Mouse (Mus musculus) liver, postnatal 0 days (tissue): ENCODE results near the gene Prx. TPM values are rescaled to one million over a fixed set of nuclear protein-coding genes. Genes with fewer than 3 reads are reported as not detected.

Experiments
- ATAC-seq: fragments of 200-750 bp; cut with Nextera tagmentation; 2 replicates; pipeline ENCODE4 v1.8.0; 2017; ENCODE audit warnings: mild to moderate bottlenecking, moderate library complexity
- DNase-seq: peaks from one replicate; pipeline ENCODE4 v3.0.0-alpha.2; 2016
- H3K27ac ChIP-seq: fragments of 300-500 bp; sonication (generic); 2 replicates; pipeline ENCODE4 v1.5.1; 2014; ENCODE audit warnings: antibody characterized with exemption, moderate library complexity, mild to moderate bottlenecking, low read depth
- H3K27me3 ChIP-seq: fragments of 300-500 bp; sonication (generic); 2 replicates; pipeline ENCODE4 v1.6.1; 2014; ENCODE audit warnings: low read length, control low read depth, mixed read lengths; ENCODE audit not compliant: insufficient read depth
- H3K36me3 ChIP-seq: fragments of 300-500 bp; sonication (generic); replicated peaks from 2 replicates; pipeline ENCODE4 v1.6.1; 2014; ENCODE audit warnings: mild to moderate bottlenecking, control low read depth, low read length, moderate library complexity, mixed read lengths; ENCODE audit not compliant: insufficient read depth
- H3K4me1 ChIP-seq: fragments of 300-500 bp; sonication (generic); 2 replicates; pipeline ENCODE4 v1.6.1; 2014; ENCODE audit warnings: antibody characterized with exemption, mild to moderate bottlenecking, control low read depth; ENCODE audit not compliant: insufficient read depth
- H3K4me2 ChIP-seq: fragments of 300-500 bp; sonication (generic); 2 replicates; pipeline ENCODE4 v1.6.1; 2014; ENCODE audit warnings: low read depth, mild to moderate bottlenecking, low read length, moderate library complexity, mixed read lengths
- H3K4me3 ChIP-seq: fragments of 300-500 bp; sonication (generic); 2 replicates; pipeline ENCODE4 v1.5.1; 2014; ENCODE audit warnings: low read depth, low read length
- H3K9ac ChIP-seq: fragments of 300-500 bp; sonication (generic); replicated peaks from 2 replicates; pipeline ENCODE4 v1.6.1; 2014; ENCODE audit warnings: mild to moderate bottlenecking, moderate library complexity
- H3K9me3 ChIP-seq: fragments of 300-500 bp; sonication (generic); 2 replicates; pipeline ENCODE4 v1.6.1; 2016; ENCODE audit warnings: mild to moderate bottlenecking, control low read depth, low read length, mixed read lengths
- CTCF ChIP-seq: sonication (generic); IDR thresholded peaks from 2 replicates; pipeline ENCODE4 v1.5.1; 2016; ENCODE audit warnings: antibody characterized with exemption, low read depth
- EP300 ChIP-seq: IDR thresholded peaks from 2 replicates; pipeline ENCODE4 v1.6.1; 2016; ENCODE audit warnings: antibody characterized with exemption, low read depth, mild to moderate bottlenecking
- WGBS: fragments of 180-500 bp; shearing (Covaris S2); extraction: QIAGEN DNeasy Blood & Tissue Kit; methylation state at CpG from one replicate; pipeline ENCODE4 v1.1.7; 2014; ENCODE audit not compliant: insufficient replicate concordance; 5-methylcytosine and 5-hydroxymethylcytosine counted together
- polyA plus RNA-seq: library from polyadenylated mRNA; unstranded; fragments of >200 nt; fragmentation: Nextera tagmentation; extraction: Ambion mirVana; gene quantifications from 2 replicates; pipeline ENCODE4 v1.2.1, GENCODE M21; 2015

The Prx gene
- 0.25 and 0.28 TPM in 2 replicates for polyA plus RNA-seq

GRCm38 (mm10) chr7:27499036-27499435 is at the start of gene Prx:
Gene Prx, plus strand, starts transcription at chr7:27499324.
- ATAC-seq, result no peak
- no peak within 1 kb of the TSS for H3K4me3 ChIP-seq
- no peak within 1 kb of the TSS for H3K9ac ChIP-seq
- H3K9me3 ChIP-seq, result no peaks in the 10 kb centered on the region
- DNase-seq, result no peak
- WGBS, result 69% methylated on average over 3 of the region's 3 CpGs
- TF ChIP-seq EP300, result no peak
- TF ChIP-seq CTCF, result no peak
- H3K27ac ChIP-seq, result no peak within 1 kb of the TSS
- H3K4me1 ChIP-seq, result no peaks in the 10 kb centered on the region
- no peak within 1 kb of the TSS for H3K4me2 ChIP-seq
- H3K27me3 ChIP-seq, result no peaks in the 10 kb centered on the region
- H3K36me3 ChIP-seq, result no peaks in the 10 kb centered on the region

GRCm38 (mm10) chr7:27451359-27451758 is 47.8 kb upstream of the Prx start:
- TF ChIP-seq CTCF (no peak), EP300 (no peak)

GRCm38 (mm10) chr7:27452206-27452770 is 46.8 kb upstream of the Prx start:
- Histone ChIP-seq H3K4me2 (peak overlapping the region; percentile 86), H3K36me3 (peaks cover 30% of the 10 kb centered on the region), H3K27ac (peak overlapping the region; percentile 70), H3K4me3 (peak overlapping the region; percentile 93), H3K27me3 (no peaks in the 10 kb centered on the region; the same call in 1 of the 2 replicates), H3K4me1 (peaks cover 46% of the 10 kb centered on the region), H3K9me3 (no peaks in the 10 kb centered on the region), H3K9ac (peak overlapping the region; percentile 22; the same call in 1 of the 2 replicates)
- ATAC-seq, result no peak
- WGBS, result 56% methylated on average over 13 of the region's 13 CpGs
- DNase-seq, result no peak
- no peak for TF ChIP-seq EP300
- TF ChIP-seq CTCF, result no peak

More at GRCm38 (mm10) chr7:27451359-27451758, 47.8 kb upstream of the Prx start:
- WGBS, result 65% methylated on average over 2 of the region's 2 CpGs
- Histone ChIP-seq H3K9ac (no peak overlapping the region; the same call in 1 of the 2 replicates), H3K4me2 (peak overlapping the region; percentile 86), H3K9me3 (no peaks in the 10 kb centered on the region), H3K4me3 (peak overlapping the region; percentile 93; the same call in 1 of the 2 replicates), H3K27ac (peak overlapping the region; percentile 89; the same call in 1 of the 2 replicates), H3K4me1 (peaks cover 55% of the 10 kb centered on the region), H3K27me3 (peaks cover 8% of the 10 kb centered on the region), H3K36me3 (peaks cover 23% of the 10 kb centered on the region)
- ATAC-seq, result no peak
- no peak for DNase-seq

GRCm38 (mm10) chr7:27454461-27455121 is 44.5 kb upstream of the Prx start:
- Histone ChIP-seq H3K27ac (peak overlapping the region; percentile 79), H3K4me3 (no peak overlapping the region), H3K9me3 (no peaks in the 10 kb centered on the region), H3K9ac (no peak overlapping the region), H3K36me3 (peaks cover 43% of the 10 kb centered on the region), H3K27me3 (no peaks in the 10 kb centered on the region), H3K4me2 (peak overlapping the region; percentile 34; the same call in 1 of the 2 replicates), H3K4me1 (peaks cover 39% of the 10 kb centered on the region)
- ATAC-seq (peak; percentile 64), DNase-seq (peak; percentile 52)
- TF ChIP-seq EP300, result peak; percentile 85
- no peak for TF ChIP-seq CTCF
- 41% methylated on average over 10 of the region's 10 CpGs for WGBS

GRCm38 (mm10) chr7:27455273-27455672 is 43.9 kb upstream of the Prx start:
- Histone ChIP-seq H3K4me2 (peak overlapping the region; percentile 0; the same call in 1 of the 2 replicates), H3K27me3 (no peaks in the 10 kb centered on the region), H3K36me3 (peaks cover 45% of the 10 kb centered on the region), H3K9ac (no peak overlapping the region), H3K9me3 (no peaks in the 10 kb centered on the region), H3K27ac (peak overlapping the region; percentile 79), H3K4me3 (no peak overlapping the region), H3K4me1 (peaks cover 37% of the 10 kb centered on the region)
- TF ChIP-seq CTCF (no peak), EP300 (no peak)
- 80% methylated on average over 3 of the region's 3 CpGs for WGBS
- ATAC-seq (no peak), DNase-seq (no peak)

GRCm38 (mm10) chr7:27458614-27459013 is 40.5 kb upstream of the Prx start:
- H3K9me3 ChIP-seq, result no peaks in the 10 kb centered on the region
- no peak overlapping the region; the same call in 1 of the 2 replicates for H3K9ac ChIP-seq
- H3K27ac ChIP-seq, result peak overlapping the region; percentile 46
- no peak overlapping the region for H3K4me2 ChIP-seq
- peaks cover 19% of the 10 kb centered on the region for H3K4me1 ChIP-seq
- no peaks in the 10 kb centered on the region for H3K27me3 ChIP-seq
- 76% methylated on average over 4 of the region's 4 CpGs for WGBS
- ATAC-seq, result peak; percentile 44; the same call in 1 of the 2 replicates
- no peak for DNase-seq
- H3K36me3 ChIP-seq, result peaks cover 52% of the 10 kb centered on the region
- no peak overlapping the region for H3K4me3 ChIP-seq
- no peak for TF ChIP-seq CTCF
- TF ChIP-seq EP300, result no peak
